Mouse (Mus musculus) midbrain, postnatal 0 days (tissue): ENCODE measurements around the gene Gak. TPM values are rescaled to one million over a fixed set of nuclear protein-coding genes. Genes with fewer than 3 reads are reported as not detected.

Experiments
- ATAC-seq: fragments of 200-750 bp; cut with Nextera tagmentation; 2 replicates; pipeline ENCODE4 v1.8.0; 2017; ENCODE audit warnings: moderate number of reproducible peaks, mild to moderate bottlenecking, moderate TSS enrichment, moderate library complexity; ENCODE audit not compliant: low FRiP score
- DNase-seq: peaks from one replicate; pipeline ENCODE4 v3.0.0-alpha.2; 2015; ENCODE audit warnings: low spot score
- H3K27ac ChIP-seq: fragments of 300-500 bp; sonication (generic); 2 replicates; pipeline ENCODE4 v1.5.1; 2014; ENCODE audit warnings: low read depth, mild to moderate bottlenecking, low read length, mixed read lengths
- H3K27me3 ChIP-seq: fragments of 300-500 bp; sonication (generic); 2 replicates; pipeline ENCODE4 v1.6.1; 2014; ENCODE audit warnings: low read length, control low read depth, mixed read lengths; ENCODE audit not compliant: insufficient read depth
- H3K36me3 ChIP-seq: fragments of 300-500 bp; sonication (generic); 2 replicates; pipeline ENCODE4 v1.6.1; 2014; ENCODE audit warnings: low read length, control low read depth, mixed read lengths; ENCODE audit not compliant: insufficient read depth
- H3K4me1 ChIP-seq: fragments of 300-500 bp; sonication (generic); 2 replicates; pipeline ENCODE4 v1.6.1; 2014; ENCODE audit warnings: mild to moderate bottlenecking, control low read depth, antibody characterized with exemption, low read length, mixed read lengths; ENCODE audit not compliant: insufficient read depth
- H3K4me2 ChIP-seq: fragments of 300-500 bp; sonication (generic); 2 replicates; pipeline ENCODE4 v1.6.1; 2014; ENCODE audit warnings: low read depth, mild to moderate bottlenecking, low read length, mixed read lengths; ENCODE audit not compliant: poor library complexity, severe bottlenecking
- H3K4me3 ChIP-seq: fragments of 300-500 bp; sonication (generic); 2 replicates; pipeline ENCODE4 v1.5.1; 2014; ENCODE audit warnings: low read depth, mild to moderate bottlenecking, low read length, moderate library complexity
- H3K9ac ChIP-seq: fragments of 300-500 bp; sonication (generic); replicated peaks from 2 replicates; pipeline ENCODE4 v1.6.1; 2014; ENCODE audit warnings: mild to moderate bottlenecking, low read length, moderate library complexity, mixed read lengths; ENCODE audit not compliant: poor library complexity, severe bottlenecking
- H3K9me3 ChIP-seq: fragments of 300-500 bp; sonication (generic); 2 replicates; pipeline ENCODE4 v1.6.1; 2016; ENCODE audit warnings: low read length, control low read depth
- CTCF ChIP-seq: IDR thresholded peaks from 2 replicates; pipeline ENCODE4 v1.5.1; 2016; ENCODE audit warnings: antibody characterized with exemption, mild to moderate bottlenecking
- WGBS: fragments of 180-500 bp; shearing (Covaris S2); extraction: QIAGEN DNeasy Blood & Tissue Kit; methylation state at CpG from one replicate; pipeline ENCODE4 v1.1.7; 2014; 5-methylcytosine and 5-hydroxymethylcytosine counted together
- polyA plus RNA-seq: library from polyadenylated mRNA; unstranded; fragments of >200 nt; fragmentation: Nextera tagmentation; extraction: Ambion mirVana; gene quantifications from 2 replicates; pipeline ENCODE4 v1.2.1, GENCODE M21; 2015
- total RNA-seq: library from RNA; depleted of rRNA; stranded (reverse); fragments of >200 nt; gene quantifications from 2 replicates; pipeline ENCODE4 v1.2.3, GENCODE M21; 2014

Gene Gak
- total and polyA plus RNA-seq, 2 experiments from 2014 or later: 46.1 to 77.1 TPM

DNA sequence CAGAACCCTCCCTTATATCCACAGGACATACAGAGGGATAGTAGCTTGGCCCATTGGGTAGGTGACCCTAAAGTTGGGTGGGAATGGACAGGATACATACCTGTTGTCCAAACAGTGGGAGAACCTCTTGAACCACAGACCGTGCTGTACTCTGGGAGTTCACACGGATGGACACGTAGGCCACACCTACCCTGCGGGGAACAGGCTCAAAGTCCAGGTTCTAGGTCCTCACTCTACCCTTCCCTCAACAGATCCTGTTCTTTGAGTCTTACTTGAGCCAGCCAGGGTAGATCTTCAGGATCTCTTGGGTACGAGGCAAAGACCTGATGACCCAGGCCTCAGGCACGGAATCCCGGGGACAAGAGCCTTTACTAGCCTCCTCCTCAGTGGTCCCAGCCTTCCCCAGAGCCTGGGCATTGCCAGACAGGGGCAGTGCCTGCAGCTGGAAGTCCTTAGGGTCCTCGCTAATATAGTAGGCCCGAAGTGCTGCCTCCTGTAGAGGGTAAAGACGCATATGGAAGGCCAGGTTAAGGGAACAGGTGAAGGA is 25.0 kb upstream of the Gak start:
- 96% methylated on average over 10 of the region's 10 CpGs for WGBS
- H3K27ac ChIP-seq: no peak overlapping the region

DNA sequence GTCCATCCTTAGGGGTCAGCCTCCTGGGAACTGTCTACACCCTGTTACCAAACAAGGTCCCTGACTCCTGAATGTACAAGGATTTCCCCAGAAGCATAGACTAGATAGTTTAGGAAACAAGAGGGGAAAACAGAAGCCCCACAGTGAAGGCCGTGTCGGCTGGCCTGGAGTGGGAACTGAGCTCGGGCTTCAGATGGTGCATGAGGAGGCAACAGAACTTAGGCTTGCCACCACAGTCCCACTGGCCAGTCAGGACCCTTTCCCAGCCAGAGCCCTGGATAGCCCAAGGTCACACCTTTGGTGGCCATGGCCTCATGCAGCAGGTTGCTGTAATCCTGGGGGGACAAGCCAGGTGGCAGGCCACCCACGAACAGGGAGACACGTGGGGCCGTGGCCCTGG is 23.8 kb upstream of the Gak start:
- no peak overlapping the region for H3K9ac ChIP-seq
- peaks cover 78% of the 10 kb centered on the region for H3K36me3 ChIP-seq
- H3K27me3 ChIP-seq: no peaks in the 10 kb centered on the region
- H3K4me1 ChIP-seq: no peaks in the 10 kb centered on the region; the same call in 1 of the 2 replicates
- H3K4me2 ChIP-seq: no peak overlapping the region
- 90% methylated on average over 6 of the region's 6 CpGs for WGBS
- H3K9me3 ChIP-seq: no peaks in the 10 kb centered on the region
- ATAC-seq: no peak
- H3K4me3 ChIP-seq: no peak overlapping the region
- TF ChIP-seq CTCF: no peak
- H3K27ac ChIP-seq: no peak overlapping the region
- DNase-seq: no peak

More for the DNA sequence above, 25.0 kb upstream of the Gak start:
- TF ChIP-seq CTCF: no peak
- Histone ChIP-seq H3K4me1 (peaks cover 2% of the 10 kb centered on the region; the same call in 1 of the 2 replicates), H3K36me3 (peaks cover 69% of the 10 kb centered on the region), H3K27me3 (no peaks in the 10 kb centered on the region), H3K9ac (no peak overlapping the region), H3K9me3 (no peaks in the 10 kb centered on the region), H3K4me2 (no peak overlapping the region), H3K4me3 (no peak overlapping the region)
- DNase-seq: no peak
- no peak for ATAC-seq

DNA sequence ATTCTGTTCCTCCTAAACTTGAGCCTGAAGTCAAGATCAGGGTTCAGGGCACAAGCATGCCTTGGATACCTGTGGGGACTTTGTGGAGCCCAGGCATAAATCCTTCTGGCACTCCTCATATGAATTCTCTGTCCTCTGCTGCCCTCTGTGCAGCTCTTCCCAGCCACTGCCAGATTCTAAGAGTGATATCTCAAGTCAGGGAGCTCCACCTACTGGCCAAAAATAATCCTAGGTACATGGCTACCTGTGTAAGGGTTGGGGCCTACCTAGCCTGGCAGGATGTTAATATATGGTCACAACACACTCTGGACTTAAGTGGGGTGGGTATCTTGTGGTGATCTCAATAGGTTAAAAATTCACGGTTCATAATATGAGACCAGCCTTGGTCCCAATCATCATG is 22.3 kb upstream of the Gak start:
- H3K4me1 ChIP-seq: no peaks in the 10 kb centered on the region
- H3K36me3 ChIP-seq: peaks cover 72% of the 10 kb centered on the region
- H3K27me3 ChIP-seq: no peaks in the 10 kb centered on the region
- ATAC-seq (peak; percentile 55; the same call in 1 of the 2 replicates), DNase-seq (peak; percentile 84)
- 76% methylated on average over 1 of the region's 1 CpGs for whole genome bisulfite sequencing
- H3K4me3 ChIP-seq: no peak overlapping the region
- TF ChIP-seq CTCF: peak; percentile 90
- H3K27ac ChIP-seq: no peak overlapping the region
- H3K9me3 ChIP-seq: no peaks in the 10 kb centered on the region
- H3K9ac ChIP-seq: no peak overlapping the region
- H3K4me2 ChIP-seq: no peak overlapping the region

DNA sequence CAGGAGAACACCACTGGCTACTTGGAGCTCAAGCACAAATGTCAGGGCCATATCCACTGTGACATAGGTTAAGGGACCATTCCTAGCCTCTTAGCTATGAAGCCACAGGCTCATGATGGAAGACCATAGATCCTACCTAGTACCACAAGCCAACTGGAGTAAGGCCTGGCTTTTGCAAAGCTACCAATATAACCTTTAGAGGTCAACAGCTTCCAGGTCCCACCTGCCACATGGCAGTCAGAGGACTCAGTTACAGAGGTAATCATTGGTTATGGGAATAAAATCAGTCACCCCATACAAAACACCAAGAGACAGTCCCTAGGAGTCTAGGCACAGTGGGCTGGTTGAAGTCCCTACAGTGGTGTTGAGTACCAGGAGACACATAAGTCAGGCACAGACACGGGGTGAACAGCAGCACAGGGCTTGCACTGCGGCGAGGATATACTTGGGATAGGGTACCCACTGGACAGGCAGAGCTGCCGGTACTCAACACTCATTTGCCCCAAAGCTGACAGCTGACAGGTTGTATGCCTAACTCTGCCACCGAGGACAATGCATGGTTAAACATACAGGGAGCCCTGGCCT is 21.7 kb upstream of the Gak start:
- peaks cover 68% of the 10 kb centered on the region for H3K36me3 ChIP-seq
- 83% methylated on average over 5 of the region's 5 CpGs for WGBS
- H3K9me3 ChIP-seq: no peaks in the 10 kb centered on the region

DNA sequence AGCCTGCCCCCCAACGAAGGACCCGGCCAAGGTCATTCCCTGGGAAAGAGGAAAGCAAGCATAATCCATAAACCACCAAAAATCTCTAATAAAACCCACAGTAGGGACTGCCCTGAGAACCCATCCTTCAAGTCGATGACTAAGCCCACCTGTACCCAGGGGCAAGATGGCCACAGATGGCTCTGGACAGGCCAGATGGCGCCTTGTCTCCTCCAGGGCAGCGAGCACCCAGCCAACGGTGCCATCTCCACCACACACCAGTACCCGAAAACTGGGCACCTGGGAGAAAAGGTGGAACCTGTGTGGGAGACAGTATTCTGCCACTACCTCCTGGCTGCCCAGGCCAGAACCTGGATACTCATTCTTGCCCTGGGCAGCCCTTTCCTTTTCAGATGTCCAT is 20.8 kb upstream of the Gak start:
- 96% methylated on average over 7 of the region's 7 CpGs for WGBS
- ATAC-seq (no peak), DNase-seq (no peak)
- no peak for TF ChIP-seq CTCF
- Histone ChIP-seq H3K9me3 (no peaks in the 10 kb centered on the region), H3K9ac (no peak overlapping the region), H3K27ac (no peak overlapping the region), H3K4me1 (no peaks in the 10 kb centered on the region), H3K27me3 (no peaks in the 10 kb centered on the region), H3K4me3 (no peak overlapping the region), H3K36me3 (peaks cover 66% of the 10 kb centered on the region), H3K4me2 (no peak overlapping the region)

More for the DNA sequence above, 21.7 kb upstream of the Gak start:
- no peak for TF ChIP-seq CTCF
- no peak overlapping the region for H3K9ac ChIP-seq
- H3K27ac ChIP-seq: no peak overlapping the region
- no peak overlapping the region for H3K4me2 ChIP-seq
- no peaks in the 10 kb centered on the region for H3K27me3 ChIP-seq
- DNase-seq: no peak
- no peaks in the 10 kb centered on the region for H3K4me1 ChIP-seq
- no peak for ATAC-seq
- no peak overlapping the region for H3K4me3 ChIP-seq

DNA sequence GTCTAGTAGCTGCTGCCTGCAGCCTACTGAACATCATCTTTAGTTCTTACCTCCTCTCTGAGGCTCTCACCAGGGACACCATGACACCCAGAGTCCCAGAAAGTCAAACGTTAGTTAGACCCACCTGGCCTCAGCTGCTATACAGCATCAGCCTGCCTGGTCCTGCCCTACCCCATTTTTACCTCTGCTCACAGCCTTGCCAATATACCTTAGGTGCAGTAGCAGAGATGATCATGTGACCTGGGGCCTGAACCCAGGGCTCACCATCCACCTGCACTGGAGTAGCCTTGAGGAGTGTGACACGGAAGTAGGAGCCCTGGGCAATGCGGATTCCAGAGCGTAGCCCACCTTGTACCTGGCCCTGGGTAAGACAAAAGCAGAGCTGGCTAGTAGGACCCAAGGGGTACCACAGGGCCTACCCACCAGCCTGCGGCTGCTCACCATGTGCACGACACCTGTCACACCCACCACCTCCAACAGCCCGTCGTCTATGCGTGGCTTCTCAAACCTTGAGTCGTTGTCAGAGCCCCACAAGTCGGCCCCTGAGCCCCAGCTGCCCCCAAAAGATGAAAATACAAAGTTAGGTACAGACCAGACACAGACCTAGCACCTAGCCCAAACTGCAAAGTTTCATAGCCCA is 19.5 kb upstream of the Gak start:
- ATAC-seq (no peak), DNase-seq (no peak)
- Histone ChIP-seq H3K36me3 (peaks cover 57% of the 10 kb centered on the region), H3K9ac (no peak overlapping the region), H3K9me3 (no peaks in the 10 kb centered on the region), H3K4me3 (no peak overlapping the region), H3K4me1 (no peaks in the 10 kb centered on the region), H3K27me3 (no peaks in the 10 kb centered on the region), H3K27ac (no peak overlapping the region), H3K4me2 (no peak overlapping the region)
- TF ChIP-seq CTCF: no peak
- WGBS: 93% methylated on average over 11 of the region's 11 CpGs
